Mouse (Mus musculus) forebrain, embryonic 12.5 days (tissue): ENCODE measurements around the gene Hmga1b. TPM values are rescaled to one million over a fixed set of nuclear protein-coding genes. Genes with fewer than 3 reads are reported as not detected.
"Not testable (repeated sequence)": the region's sequence is repeated elsewhere in the genome, so short reads cannot be mapped to it uniquely, and the experiment has no call there.

Experiments
- ATAC-seq: fragments of 200-750 bp; cut with Nextera tagmentation; 2 replicates; pipeline ENCODE4 v1.8.0; 2017; ENCODE audit warnings: moderate TSS enrichment; ENCODE audit not compliant: low FRiP score
- H3K27ac ChIP-seq: fragments of 300-500 bp; sonication (generic); 2 replicates; pipeline ENCODE4 v1.5.1; 2016; ENCODE audit warnings: mild to moderate bottlenecking
- H3K27me3 ChIP-seq: fragments of 300-500 bp; sonication (generic); 2 replicates; pipeline ENCODE4 v1.6.1; 2016; ENCODE audit warnings: mild to moderate bottlenecking
- H3K36me3 ChIP-seq: fragments of 300-500 bp; sonication (generic); replicated peaks from 2 replicates; pipeline ENCODE4 v1.6.1; 2016; ENCODE audit warnings: mild to moderate bottlenecking
- H3K4me1 ChIP-seq: fragments of 300-500 bp; sonication (generic); 2 replicates; pipeline ENCODE4 v1.6.1; 2016
- H3K4me2 ChIP-seq: fragments of 300-500 bp; sonication (generic); 2 replicates; pipeline ENCODE4 v1.6.1; 2016; ENCODE audit warnings: mild to moderate bottlenecking, moderate library complexity
- H3K4me3 ChIP-seq: fragments of 300-500 bp; sonication (generic); replicated peaks from 2 replicates; pipeline ENCODE4 v1.5.1; 2016; ENCODE audit warnings: mild to moderate bottlenecking
- H3K9ac ChIP-seq: fragments of 300-500 bp; sonication (generic); 2 replicates; pipeline ENCODE4 v1.6.1; 2016; ENCODE audit warnings: mild to moderate bottlenecking
- H3K9me3 ChIP-seq: fragments of 300-500 bp; sonication (generic); 2 replicates; pipeline ENCODE4 v1.6.1; 2016
- WGBS: fragments of 180-500 bp; shearing (Covaris S2); methylation state at CpG from one replicate; pipeline ENCODE4 v1.1.7; 2016; 5-methylcytosine and 5-hydroxymethylcytosine counted together
- polyA plus RNA-seq: library from polyadenylated mRNA; unstranded; fragments of >200 nt; fragmentation: Nextera tagmentation; extraction: Ambion mirVana; gene quantifications from 2 replicates; pipeline ENCODE4 v1.2.1, GENCODE M21; 2016

Gene Hmga1b
- polyA plus RNA-seq, 1 experiment from 2014 or later: 5.2 TPM

DNA sequence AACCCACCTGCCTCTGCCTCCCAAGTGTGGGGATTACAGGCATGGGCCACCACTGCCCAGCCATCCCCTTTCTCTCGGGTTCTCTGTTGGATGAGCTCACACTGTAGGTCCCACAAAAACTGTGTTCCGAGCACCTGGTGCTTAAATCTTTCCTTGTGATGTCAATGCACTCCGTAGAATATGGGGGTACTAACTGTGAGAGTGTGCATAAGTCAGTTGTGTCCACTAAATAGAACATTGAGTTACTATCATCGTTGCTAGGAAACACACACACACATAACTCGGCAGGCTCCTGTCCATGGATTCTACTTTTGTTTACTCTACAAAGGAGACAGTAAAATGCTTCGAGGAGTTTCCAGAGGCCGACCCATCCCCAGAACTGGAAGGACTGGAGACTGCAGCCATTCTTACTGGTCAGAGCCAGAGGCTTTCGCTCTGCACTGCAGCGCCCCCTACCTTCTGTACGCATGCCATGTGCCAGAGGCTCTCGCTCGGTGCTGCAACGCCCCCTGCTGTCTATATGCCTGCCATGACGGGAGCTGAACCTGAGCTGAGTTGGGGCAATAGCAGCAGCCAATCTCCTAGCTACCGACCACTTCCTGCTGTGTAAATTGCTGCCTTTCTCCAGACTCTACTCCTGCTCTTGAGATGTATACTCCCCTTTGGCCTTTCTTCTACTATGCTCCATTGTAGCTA lies 13.3 kb downstream of the Hmga1b start:
- no peaks in the 10 kb centered on the region; the same call in 1 of the 2 replicates for H3K27me3 ChIP-seq
- H3K4me2 ChIP-seq: no peak overlapping the region
- WGBS: 32% methylated on average over 15 of the region's 15 CpGs
- H3K4me3 ChIP-seq: no peak overlapping the region
- no peaks in the 10 kb centered on the region for H3K9me3 ChIP-seq
- peaks cover 11% of the 10 kb centered on the region for H3K36me3 ChIP-seq
- no peak overlapping the region for H3K9ac ChIP-seq
- peaks cover 8% of the 10 kb centered on the region for H3K4me1 ChIP-seq
- H3K27ac ChIP-seq: no peak overlapping the region
- ATAC-seq: peak; percentile 83

GRCm38 (mm10) chr11:120777123-120777522 lies 14.5 kb downstream of the Hmga1b start:
- no peak overlapping the region for H3K4me3 ChIP-seq
- WGBS: 35% methylated on average over 6 of the region's 6 CpGs
- H3K9me3 ChIP-seq: no peaks in the 10 kb centered on the region
- peaks cover 20% of the 10 kb centered on the region for H3K36me3 ChIP-seq
- peaks cover 8% of the 10 kb centered on the region for H3K4me1 ChIP-seq
- H3K27ac ChIP-seq: no peak overlapping the region
- H3K9ac ChIP-seq: no peak overlapping the region
- no peak for ATAC-seq
- H3K4me2 ChIP-seq: no peak overlapping the region
- H3K27me3 ChIP-seq: no peaks in the 10 kb centered on the region; the same call in 1 of the 2 replicates

- no peaks in the 10 kb centered on the region for H3K9me3 ChIP-seq
- H3K27ac ChIP-seq: no peak overlapping the region
- H3K4me3 ChIP-seq: no peak overlapping the region
- WGBS: 93% methylated on average over 1 of the region's 1 CpGs
- H3K4me2 ChIP-seq: no peak overlapping the region
- H3K9ac ChIP-seq: no peak overlapping the region
- H3K27me3 ChIP-seq: no peaks in the 10 kb centered on the region; the same call in 1 of the 2 replicates
- peaks cover 24% of the 10 kb centered on the region for H3K4me1 ChIP-seq
- ATAC-seq: no peak
- peaks cover 21% of the 10 kb centered on the region for H3K36me3 ChIP-seq
These were observed 17.3 kb downstream of the Hmga1b start for GRCm38 (mm10) chr11:120779876-120780275.

GRCm38 (mm10) chr11:120781361-120781760 lies 18.8 kb downstream of the Hmga1b start:
- not testable (repeated sequence) for ATAC-seq, H3K9ac ChIP-seq, H3K9me3 ChIP-seq, H3K27me3 ChIP-seq, H3K4me2 ChIP-seq, H3K4me3 ChIP-seq, H3K27ac ChIP-seq
- peaks cover 29% of the 10 kb centered on the region for H3K4me1 ChIP-seq
- WGBS: 97% methylated on average over 6 of the region's 6 CpGs
- peaks cover 28% of the 10 kb centered on the region for H3K36me3 ChIP-seq

GRCm38 (mm10) chr11:120783426-120784063 lies 21.0 kb downstream of the Hmga1b start:
- H3K4me3 ChIP-seq: peak overlapping the region; percentile 100
- H3K4me1 ChIP-seq: peaks cover 27% of the 10 kb centered on the region
- H3K27me3 ChIP-seq: no peaks in the 10 kb centered on the region; the same call in 1 of the 2 replicates
- peak overlapping the region; percentile 95 for H3K9ac ChIP-seq
- H3K9me3 ChIP-seq: no peaks in the 10 kb centered on the region
- peak overlapping the region; percentile 99 for H3K4me2 ChIP-seq
- ATAC-seq: peak; percentile 45; the same call in 1 of the 2 replicates
- H3K27ac ChIP-seq: peak overlapping the region; percentile 73
- H3K36me3 ChIP-seq: peaks cover 50% of the 10 kb centered on the region
- 2% methylated on average over 42 of the region's 42 CpGs for WGBS

- Histone ChIP-seq H3K9ac (peak within 1 kb of the TSS; percentile 95), H3K4me3 (peak within 1 kb of the TSS; percentile 100), H3K27ac (peak within 1 kb of the TSS; percentile 73), H3K4me1 (peaks cover 27% of the 10 kb centered on the region), H3K27me3 (no peaks in the 10 kb centered on the region; the same call in 1 of the 2 replicates), H3K4me2 (peak within 1 kb of the TSS; percentile 99), H3K9me3 (no peaks in the 10 kb centered on the region), H3K36me3 (peaks cover 54% of the 10 kb centered on the region)
- under 1% methylated on average over 84 of the region's 107 CpGs for WGBS
- peak; percentile 85 for ATAC-seq
These were observed 21.6 kb downstream of the Hmga1b start, which contains the start of the genes Rfng and Gps1 for GRCm38 (mm10) chr11:120784064-120784791. Rfng (minus strand) TSS chr11:120784207. Gps1 (plus strand) TSS chr11:120784272.

DNA sequence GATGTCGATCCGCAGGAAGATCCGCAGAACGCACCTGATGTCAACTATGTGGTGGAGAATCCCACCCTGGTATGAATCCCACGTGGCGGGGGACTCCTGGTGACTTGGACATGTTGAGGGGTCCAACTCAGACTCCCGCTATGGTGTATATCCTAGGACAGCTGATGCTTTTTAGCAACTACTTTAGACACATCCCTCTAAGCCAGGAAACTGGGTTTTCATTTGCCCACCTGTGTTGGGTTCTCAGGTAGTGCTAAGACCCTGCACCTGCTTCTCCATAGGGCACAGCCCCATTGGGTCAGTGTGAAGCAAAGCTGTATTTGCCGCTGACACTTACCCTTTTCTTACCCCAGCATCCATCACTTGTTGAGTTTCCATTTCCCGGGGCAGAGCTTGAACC lies 22.6 kb downstream of the Hmga1b start:
- Histone ChIP-seq H3K4me2 (peak overlapping the region; percentile 99), H3K36me3 (peaks cover 60% of the 10 kb centered on the region), H3K27me3 (no peaks in the 10 kb centered on the region; the same call in 1 of the 2 replicates), H3K27ac (peak overlapping the region; percentile 73; the same call in 1 of the 2 replicates), H3K9me3 (no peaks in the 10 kb centered on the region), H3K9ac (peak overlapping the region; percentile 95), H3K4me3 (peak overlapping the region; percentile 100), H3K4me1 (peaks cover 27% of the 10 kb centered on the region)
- no peak for ATAC-seq
- WGBS: 41% methylated on average over 9 of the region's 9 CpGs

- Histone ChIP-seq H3K4me1 (peaks cover 15% of the 10 kb centered on the region), H3K36me3 (peaks cover 75% of the 10 kb centered on the region)
- not testable (repeated sequence) for H3K27me3 ChIP-seq, H3K4me3 ChIP-seq, H3K9me3 ChIP-seq, H3K27ac ChIP-seq, H3K9ac ChIP-seq, H3K4me2 ChIP-seq, ATAC-seq
- 88% methylated on average over 9 of the region's 10 CpGs for WGBS
These were observed 25.9 kb downstream of the Hmga1b start for GRCm38 (mm10) chr11:120788460-120788859.

GRCm38 (mm10) chr11:120789355-120789754 lies 26.8 kb downstream of the Hmga1b start:
- no peak for ATAC-seq
- H3K36me3 ChIP-seq: peaks cover 83% of the 10 kb centered on the region
- no peaks in the 10 kb centered on the region for H3K9me3 ChIP-seq
- WGBS: 84% methylated on average over 4 of the region's 4 CpGs
- no peaks in the 10 kb centered on the region for H3K27me3 ChIP-seq
- peaks cover 15% of the 10 kb centered on the region for H3K4me1 ChIP-seq
- H3K27ac ChIP-seq: no peak overlapping the region
- no peak overlapping the region for H3K4me2 ChIP-seq
- H3K4me3 ChIP-seq: 0 out of 2 replicates have a peak overlapping the region, but pooled peaks have one; percentile 5
- H3K9ac ChIP-seq: no peak overlapping the region

GRCm38 (mm10) chr11:120789810-120790209 lies 27.2 kb downstream of the Hmga1b start:
- no peak for ATAC-seq
- no peak overlapping the region for H3K9ac ChIP-seq
- no peak overlapping the region for H3K27ac ChIP-seq
- H3K4me2 ChIP-seq: no peak overlapping the region
- H3K9me3 ChIP-seq: no peaks in the 10 kb centered on the region
- peaks cover 87% of the 10 kb centered on the region for H3K36me3 ChIP-seq
- H3K27me3 ChIP-seq: no peaks in the 10 kb centered on the region
- no peak overlapping the region for H3K4me3 ChIP-seq
- 83% methylated on average over 3 of the region's 3 CpGs for WGBS
- H3K4me1 ChIP-seq: peaks cover 17% of the 10 kb centered on the region

DNA sequence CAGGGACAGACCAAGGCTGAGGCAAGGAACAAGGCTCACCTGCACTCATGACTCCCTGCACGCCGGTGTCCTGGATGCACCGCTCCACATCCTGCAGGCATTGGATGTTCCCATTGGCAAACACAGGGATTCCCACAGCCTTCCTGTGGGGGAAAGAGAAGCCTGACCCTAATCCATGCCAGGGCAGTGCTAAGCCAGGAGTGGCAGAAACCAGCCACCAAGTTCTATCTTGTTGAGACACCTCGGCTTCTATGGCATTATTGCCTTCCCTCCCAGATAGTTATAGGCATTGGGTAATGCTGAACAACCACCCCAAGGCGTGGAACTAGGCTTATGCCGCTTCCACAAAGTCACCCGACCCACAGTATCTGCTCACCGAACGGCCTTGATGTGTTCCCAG lies 30.1 kb downstream of the Hmga1b start:
- Histone ChIP-seq H3K4me3 (no peak overlapping the region), H3K27me3 (no peaks in the 10 kb centered on the region), H3K36me3 (peaks cover 67% of the 10 kb centered on the region), H3K9ac (no peak overlapping the region), H3K9me3 (no peaks in the 10 kb centered on the region), H3K4me1 (peaks cover 21% of the 10 kb centered on the region), H3K4me2 (no peak overlapping the region), H3K27ac (no peak overlapping the region)
- WGBS: 92% methylated on average over 9 of the region's 9 CpGs
- ATAC-seq: no peak
